Mouse (Mus musculus) midbrain, embryonic 12.5 days (tissue): ENCODE results near the gene Gm7247. TPM values are rescaled to one million over a fixed set of nuclear protein-coding genes. Genes with fewer than 3 reads are reported as not detected.
"Not testable (repeated sequence)": the region's sequence is repeated elsewhere in the genome, so short reads cannot be mapped to it uniquely, and the experiment has no call there.

Source experiments
- ATAC-seq: fragments of 200-750 bp; cut with Nextera tagmentation; 2 replicates; pipeline ENCODE4 v1.8.0; 2017; ENCODE audit warnings: low read depth, moderate TSS enrichment, moderate library complexity; ENCODE audit not compliant: low FRiP score
- H3K27ac ChIP-seq: fragments of 300-500 bp; sonication (generic); replicated peaks from 2 replicates; pipeline ENCODE4 v1.5.1; 2016; ENCODE audit warnings: mild to moderate bottlenecking
- H3K27me3 ChIP-seq: fragments of 300-500 bp; sonication (generic); 2 replicates; pipeline ENCODE4 v1.6.1; 2016; ENCODE audit warnings: mild to moderate bottlenecking
- H3K36me3 ChIP-seq: fragments of 300-500 bp; sonication (generic); 2 replicates; pipeline ENCODE4 v1.6.1; 2016
- H3K4me1 ChIP-seq: fragments of 300-500 bp; sonication (generic); 2 replicates; pipeline ENCODE4 v1.6.1; 2016
- H3K4me2 ChIP-seq: fragments of 300-500 bp; sonication (generic); replicated peaks from 2 replicates; pipeline ENCODE4 v1.6.1; 2016; ENCODE audit warnings: mild to moderate bottlenecking, moderate library complexity
- H3K4me3 ChIP-seq: fragments of 300-500 bp; sonication (generic); 2 replicates; pipeline ENCODE4 v1.5.1; 2016; ENCODE audit warnings: mild to moderate bottlenecking
- H3K9ac ChIP-seq: fragments of 300-500 bp; sonication (generic); replicated peaks from 2 replicates; pipeline ENCODE4 v1.6.1; 2016; ENCODE audit warnings: mild to moderate bottlenecking, moderate library complexity
- H3K9me3 ChIP-seq: fragments of 300-500 bp; sonication (generic); 2 replicates; pipeline ENCODE4 v1.6.1; 2016; ENCODE audit warnings: mild to moderate bottlenecking
- WGBS: fragments of 180-500 bp; shearing (Covaris S2); methylation state at CpG from one replicate; pipeline ENCODE4 v1.1.7; 2016; 5-methylcytosine and 5-hydroxymethylcytosine counted together
- polyA plus RNA-seq: library from polyadenylated mRNA; unstranded; fragments of >200 nt; fragmentation: Nextera tagmentation; extraction: Ambion mirVana; gene quantifications from 2 replicates; pipeline ENCODE4 v1.2.1, GENCODE M21; 2016

Gene Gm7247
- polyA plus RNA-seq, 1 experiment from 2014 or later: not detected

DNA sequence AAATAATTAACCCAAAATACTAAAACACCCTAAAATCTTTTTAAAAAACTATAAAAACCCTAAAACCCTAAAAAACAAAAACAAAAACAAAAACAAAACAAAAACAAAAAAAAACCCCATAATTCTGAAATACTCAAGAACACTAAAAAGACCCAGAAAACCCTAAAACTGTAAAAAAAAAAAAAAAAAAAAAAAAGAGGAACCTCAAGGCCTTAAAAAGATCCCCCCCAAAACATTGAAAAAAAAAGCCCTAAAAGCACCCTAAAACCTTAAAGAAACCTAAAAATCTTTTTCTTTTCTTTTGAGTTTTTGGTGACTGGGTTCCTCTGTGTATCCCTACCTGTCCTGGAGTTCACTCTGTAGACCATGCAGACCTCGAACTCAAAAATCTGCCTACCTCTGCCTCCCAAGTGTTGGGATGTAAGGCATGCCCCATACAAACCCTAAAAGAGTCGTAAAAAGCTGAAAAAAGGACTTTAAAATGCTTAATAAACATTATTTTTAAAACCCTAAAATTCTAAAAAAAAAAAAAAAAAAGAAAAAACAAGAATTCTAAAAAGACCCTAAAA is 138.2 kb downstream of the Gm7247 start:
- no peak for ATAC-seq
- H3K27ac ChIP-seq: no peak overlapping the region
- WGBS: 81% methylated on average over 2 of the region's 2 CpGs
- no peaks in the 10 kb centered on the region for H3K4me1 ChIP-seq
- H3K4me2 ChIP-seq: no peak overlapping the region
- H3K36me3 ChIP-seq: no peaks in the 10 kb centered on the region
- no peak overlapping the region for H3K4me3 ChIP-seq
- no peaks in the 10 kb centered on the region for H3K9me3 ChIP-seq
- no peaks in the 10 kb centered on the region for H3K27me3 ChIP-seq
- H3K9ac ChIP-seq: no peak overlapping the region

- no peaks in the 10 kb centered on the region for H3K27me3 ChIP-seq
- no peak overlapping the region for H3K27ac ChIP-seq
- no peak overlapping the region for H3K4me3 ChIP-seq
- WGBS: 93% methylated on average over 4 of the region's 4 CpGs
- H3K9ac ChIP-seq: no peak overlapping the region
- H3K4me1 ChIP-seq: no peaks in the 10 kb centered on the region
- H3K36me3 ChIP-seq: no peaks in the 10 kb centered on the region
- no peak overlapping the region for H3K4me2 ChIP-seq
- ATAC-seq: no peak
- no peaks in the 10 kb centered on the region for H3K9me3 ChIP-seq
These were observed 138.9 kb downstream of the Gm7247 start for GRCm38 (mm10) chr14:51500461-51500860.

DNA sequence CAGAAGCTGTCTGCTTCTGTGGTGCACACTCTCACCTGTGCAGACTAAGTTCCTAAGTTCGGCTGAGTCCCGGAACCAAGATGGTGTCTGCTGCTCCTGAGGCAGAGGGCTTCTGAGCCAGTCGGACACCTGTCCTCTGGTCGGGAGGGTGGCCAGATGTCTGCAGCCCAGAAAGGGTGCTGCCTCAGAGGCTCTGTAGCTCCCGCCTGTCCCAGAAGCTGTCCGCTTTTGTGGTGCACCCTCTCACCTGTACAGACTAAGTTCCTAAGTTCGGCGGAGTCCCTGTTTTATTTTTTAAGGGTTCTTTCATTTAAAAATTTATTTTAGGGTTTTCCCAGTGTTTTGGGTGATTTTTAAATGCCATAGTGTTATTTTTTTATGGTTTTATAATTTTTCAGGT is 145.9 kb downstream of the Gm7247 start:
- H3K4me1 ChIP-seq: no peaks in the 10 kb centered on the region
- no peaks in the 10 kb centered on the region for H3K36me3 ChIP-seq
- no peaks in the 10 kb centered on the region for H3K9me3 ChIP-seq
- H3K27ac ChIP-seq: no peak overlapping the region
- no peak overlapping the region for H3K9ac ChIP-seq
- no peak overlapping the region for H3K4me2 ChIP-seq
- 96% methylated on average over 8 of the region's 8 CpGs for WGBS
- no peak for ATAC-seq
- H3K4me3 ChIP-seq: no peak overlapping the region
- no peaks in the 10 kb centered on the region for H3K27me3 ChIP-seq

GRCm38 (mm10) chr14:51552490-51552889 is 190.9 kb downstream of the Gm7247 start, which contains the start of gene Gm5622:
Gene Gm5622, plus strand, starts transcription at chr14:51552790.
- no peak for ATAC-seq
- no peaks in the 10 kb centered on the region for H3K36me3 ChIP-seq
- H3K27ac ChIP-seq: no peak within 1 kb of the TSS
- no peak within 1 kb of the TSS for H3K4me3 ChIP-seq
- 94% methylated on average over 4 of the region's 4 CpGs for WGBS
- H3K9ac ChIP-seq: no peak within 1 kb of the TSS
- no peaks in the 10 kb centered on the region for H3K27me3 ChIP-seq
- H3K9me3 ChIP-seq: no peaks in the 10 kb centered on the region
- no peaks in the 10 kb centered on the region for H3K4me1 ChIP-seq
- H3K4me2 ChIP-seq: no peak within 1 kb of the TSS

GRCm38 (mm10) chr14:51573963-51574362 is 212.4 kb downstream of the Gm7247 start, which contains the start of gene Gm17175:
Gene Gm17175, minus strand, starts transcription at chr14:51574063.
- ATAC-seq: not testable (repeated sequence)
- WGBS: 83% methylated on average over 2 of the region's 2 CpGs

DNA sequence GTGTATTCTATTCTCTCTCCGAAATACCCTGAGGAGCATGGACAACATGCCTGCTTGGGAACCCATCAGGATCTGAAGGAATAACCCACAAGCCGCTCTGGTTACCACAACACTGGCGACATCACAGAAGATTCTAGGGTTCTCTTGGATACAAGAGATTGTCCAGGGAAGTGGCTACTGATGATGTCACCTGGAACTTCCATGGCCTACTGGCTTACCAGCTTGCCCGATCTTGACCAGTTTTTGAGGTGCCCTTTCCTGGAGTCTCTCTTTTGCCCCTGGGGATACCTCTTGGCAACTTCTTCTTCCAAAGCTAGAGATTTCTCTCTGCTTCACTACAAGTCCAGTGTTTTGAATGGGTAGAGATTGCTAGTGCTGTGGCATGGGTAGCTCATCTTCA is 230.5 kb downstream of the Gm7247 start, which contains the start of gene Gm17174:
TSS of gene Gm17174 (minus strand) at position 101 of the 400 bp plus-strand sequence.
- not testable (repeated sequence) for H3K9me3 ChIP-seq, H3K4me1 ChIP-seq, H3K4me2 ChIP-seq, H3K36me3 ChIP-seq, H3K27ac ChIP-seq, H3K4me3 ChIP-seq, H3K27me3 ChIP-seq, ATAC-seq, H3K9ac ChIP-seq
- 94% methylated on average over 4 of the region's 4 CpGs for WGBS

More at GRCm38 (mm10) chr14:51573963-51574362, 212.4 kb downstream of the Gm7247 start, which contains the start of gene Gm17175:
- not testable (repeated sequence) for H3K27me3 ChIP-seq, H3K27ac ChIP-seq, H3K4me2 ChIP-seq, H3K9ac ChIP-seq, H3K36me3 ChIP-seq, H3K9me3 ChIP-seq, H3K4me3 ChIP-seq, H3K4me1 ChIP-seq

DNA sequence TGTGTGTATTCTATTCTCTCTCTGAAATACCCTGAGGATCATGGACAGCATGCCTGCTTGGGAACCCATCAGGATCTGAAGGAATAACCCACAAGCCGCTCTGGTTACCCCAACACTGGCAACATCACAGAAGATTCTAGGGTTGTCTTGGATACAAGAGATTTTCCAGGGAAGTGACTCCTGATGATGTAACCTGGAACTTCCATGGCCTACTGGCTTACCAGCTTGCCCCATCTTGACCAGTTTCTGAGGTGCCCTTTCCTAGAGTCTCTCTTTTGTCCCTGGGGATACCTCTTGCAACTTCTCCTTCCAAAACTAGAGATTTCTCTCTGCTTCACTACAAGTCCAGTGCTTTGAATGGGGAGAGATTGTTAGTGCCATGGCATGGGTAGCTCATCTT is 249.7 kb downstream of the Gm7247 start, which contains the start of gene Gm17078:
TSS of gene Gm17078 (minus strand) at position 101 of the 400 bp plus-strand sequence.
- H3K4me2 ChIP-seq: no peak within 1 kb of the TSS
- WGBS: 90% methylated on average over 1 of the region's 1 CpGs
- no peak within 1 kb of the TSS for H3K27ac ChIP-seq
- no peaks in the 10 kb centered on the region for H3K4me1 ChIP-seq
- no peak within 1 kb of the TSS for H3K9ac ChIP-seq
- no peaks in the 10 kb centered on the region for H3K27me3 ChIP-seq
- no peaks in the 10 kb centered on the region for H3K9me3 ChIP-seq
- H3K36me3 ChIP-seq: no peaks in the 10 kb centered on the region
- no peak for ATAC-seq
- no peak within 1 kb of the TSS for H3K4me3 ChIP-seq

Other genes with a start within 250 kb of the Gm7247 start
- not detected in 2 replicates for gene Eddm3b, start 247.3 kb upstream of the Gm7247 start, polyA plus RNA-seq
- gene Rnase6, start 237.8 kb upstream of the Gm7247 start, polyA plus RNA-seq: 0.43 and 0.50 TPM in 2 replicates
- gene Rnase1, start 215.0 kb upstream of the Gm7247 start, polyA plus RNA-seq: not detected in 2 replicates
- not detected in 2 replicates for gene Rnase2b, start 199.5 kb upstream of the Gm7247 start, polyA plus RNA-seq
- gene Ang2, start 162.6 kb upstream of the Gm7247 start, polyA plus RNA-seq: not detected in 2 replicates
- not detected in 2 replicates for gene Ear14, start 158.4 kb upstream of the Gm7247 start, polyA plus RNA-seq
- gene Rnase2a, start 105.6 kb upstream of the Gm7247 start, polyA plus RNA-seq: not detected in 2 replicates
- gene Vmn2r88, start 49.1 kb downstream of the Gm7247 start, polyA plus RNA-seq: not detected in 2 replicates
- not detected in 2 replicates for gene Vmn2r89, start 90.1 kb downstream of the Gm7247 start, polyA plus RNA-seq
- not detected in 2 replicates for gene Gm5622, start 191.0 kb downstream of the Gm7247 start, polyA plus RNA-seq
- gene Gm17175, start 212.3 kb downstream of the Gm7247 start, polyA plus RNA-seq: not detected in 2 replicates
- not detected in 2 replicates for gene Gm17174, start 230.4 kb downstream of the Gm7247 start, polyA plus RNA-seq
- not detected in 2 replicates for gene Gm17078, start 249.6 kb downstream of the Gm7247 start, polyA plus RNA-seq